Mouse (Mus musculus): ENCODE measurements around the gene Tmbim4. TPM values are rescaled to one million over a fixed set of nuclear protein-coding genes. Genes with fewer than 3 reads are reported as not detected.

Gene Tmbim4
- polyA plus RNA-seq, 1 experiment from 2014 or later, result 81.2 TPM

- no peaks in the 10 kb centered on the region for H3K9me3 ChIP-seq (replicated peaks; ENCODE audit: control insufficient read depth, low read length)
- H3K9ac ChIP-seq (ENCODE audit: low read depth, low read length), result no peak overlapping the region
- ATAC-seq (ENCODE audit: low read depth), result no peak
- H3K4me1 ChIP-seq (ENCODE audit: control insufficient read depth, low read depth, low read length), result no peaks in the 10 kb centered on the region
- peaks cover 2% of the 10 kb centered on the region for H3K36me3 ChIP-seq (ENCODE audit: control insufficient read depth, insufficient read depth)
- H3K27ac ChIP-seq (ENCODE audit: low read length), result no peak overlapping the region
- no peak overlapping the region for H3K4me2 ChIP-seq (ENCODE audit: low read depth, low read length)
- 68% methylated on average over 7 of the region's 7 CpGs for WGBS (ENCODE audit: insufficient replicate concordance)
- no peak overlapping the region for H3K4me3 ChIP-seq (ENCODE audit: low read depth, low read length)
- no peaks in the 10 kb centered on the region for H3K27me3 ChIP-seq (ENCODE audit: control insufficient read depth, insufficient read depth, low read depth, low read length)
Observed at GRCm38 (mm10) chr10:120220776-120221175, 19.4 kb downstream of the Tmbim4 start.

GRCm38 (mm10) chr10:120226871-120227661, 25.7 kb downstream of the Tmbim4 start, which contains the start of gene Llph:
Gene Llph (plus strand): TSS chr10:120227070.
- H3K9ac ChIP-seq (ENCODE audit: low read depth, low read length), result peak within 1 kb of the TSS; percentile 88
- under 1% methylated on average over 57 of the region's 57 CpGs for WGBS (ENCODE audit: insufficient replicate concordance)

GRCm38 (mm10) chr10:120231718-120232117, 30.3 kb downstream of the Tmbim4 start:
- 19% methylated on average over 5 of the region's 5 CpGs for WGBS (ENCODE audit: insufficient replicate concordance)
- H3K4me3 ChIP-seq (ENCODE audit: low read depth, low read length), result no peak overlapping the region
- H3K27me3 ChIP-seq (ENCODE audit: control insufficient read depth, insufficient read depth, low read depth, low read length), result no peaks in the 10 kb centered on the region
- H3K9me3 ChIP-seq (replicated peaks; ENCODE audit: control insufficient read depth, low read length), result no peaks in the 10 kb centered on the region
- H3K4me2 ChIP-seq (ENCODE audit: low read depth, low read length), result no peak overlapping the region
- ATAC-seq (ENCODE audit: low read depth), result no peak
- H3K27ac ChIP-seq (ENCODE audit: low read length), result no peak overlapping the region
- peaks cover 6% of the 10 kb centered on the region for H3K4me1 ChIP-seq (ENCODE audit: control insufficient read depth, low read depth, low read length)
- peaks cover 11% of the 10 kb centered on the region for H3K36me3 ChIP-seq (ENCODE audit: control insufficient read depth, insufficient read depth)
- H3K9ac ChIP-seq (ENCODE audit: low read depth, low read length), result no peak overlapping the region

More at GRCm38 (mm10) chr10:120226871-120227661, 25.7 kb downstream of the Tmbim4 start, which contains the start of gene Llph:
- Histone ChIP-seq H3K9me3 (replicated peaks; ENCODE audit: control insufficient read depth, low read length) (no peaks in the 10 kb centered on the region), H3K4me2 (ENCODE audit: low read depth, low read length) (peak within 1 kb of the TSS; percentile 72), H3K36me3 (ENCODE audit: control insufficient read depth, insufficient read depth) (peaks cover 11% of the 10 kb centered on the region), H3K4me1 (ENCODE audit: control insufficient read depth, low read depth, low read length) (peaks cover 9% of the 10 kb centered on the region), H3K27me3 (ENCODE audit: control insufficient read depth, insufficient read depth, low read depth, low read length) (no peaks in the 10 kb centered on the region), H3K27ac (ENCODE audit: low read length) (peak within 1 kb of the TSS; percentile 77), H3K4me3 (ENCODE audit: low read depth, low read length) (peak within 1 kb of the TSS; percentile 99)
- peak; percentile 93 for ATAC-seq (ENCODE audit: low read depth)

GRCm38 (mm10) chr10:120233655-120234367, 32.4 kb downstream of the Tmbim4 start:
- Histone ChIP-seq H3K9ac (ENCODE audit: low read depth, low read length) (peak overlapping the region; percentile 44; the same call in 1 of the 2 replicates), H3K27me3 (ENCODE audit: control insufficient read depth, insufficient read depth, low read depth, low read length) (no peaks in the 10 kb centered on the region), H3K4me2 (ENCODE audit: low read depth, low read length) (peak overlapping the region; percentile 48), H3K4me3 (ENCODE audit: low read depth, low read length) (peak overlapping the region; percentile 24; the same call in 1 of the 2 replicates), H3K9me3 (replicated peaks; ENCODE audit: control insufficient read depth, low read length) (no peaks in the 10 kb centered on the region), H3K36me3 (ENCODE audit: control insufficient read depth, insufficient read depth) (peaks cover 9% of the 10 kb centered on the region), H3K4me1 (ENCODE audit: control insufficient read depth, low read depth, low read length) (no peaks in the 10 kb centered on the region; the same call in 1 of the 2 replicates), H3K27ac (ENCODE audit: low read length) (no peak overlapping the region)
- 23% methylated on average over 18 of the region's 18 CpGs for WGBS (ENCODE audit: insufficient replicate concordance)
- ATAC-seq (ENCODE audit: low read depth), result 0 out of 2 replicates have a peak, but pooled peaks have one; percentile 27

GRCm38 (mm10) chr10:120236855-120237254, 35.5 kb downstream of the Tmbim4 start:
- no peak overlapping the region for H3K4me3 ChIP-seq (ENCODE audit: low read depth, low read length)
- H3K4me2 ChIP-seq (ENCODE audit: low read depth, low read length), result no peak overlapping the region
- no peaks in the 10 kb centered on the region for H3K27me3 ChIP-seq (ENCODE audit: control insufficient read depth, insufficient read depth, low read depth, low read length)
- no peaks in the 10 kb centered on the region for H3K9me3 ChIP-seq (replicated peaks; ENCODE audit: control insufficient read depth, low read length)
- no peak overlapping the region for H3K27ac ChIP-seq (ENCODE audit: low read length)
- H3K4me1 ChIP-seq (ENCODE audit: control insufficient read depth, low read depth, low read length), result no peaks in the 10 kb centered on the region; the same call in 1 of the 2 replicates
- WGBS (ENCODE audit: insufficient replicate concordance), result 63% methylated on average over 9 of the region's 9 CpGs
- no peak overlapping the region for H3K9ac ChIP-seq (ENCODE audit: low read depth, low read length)
- H3K36me3 ChIP-seq (ENCODE audit: control insufficient read depth, insufficient read depth), result no peaks in the 10 kb centered on the region
- no peak for ATAC-seq (ENCODE audit: low read depth)

- Histone ChIP-seq H3K27ac (ENCODE audit: low read length) (no peak overlapping the region), H3K9ac (ENCODE audit: low read depth, low read length) (no peak overlapping the region), H3K4me2 (ENCODE audit: low read depth, low read length) (no peak overlapping the region), H3K27me3 (ENCODE audit: control insufficient read depth, insufficient read depth, low read depth, low read length) (no peaks in the 10 kb centered on the region), H3K9me3 (replicated peaks; ENCODE audit: control insufficient read depth, low read length) (no peaks in the 10 kb centered on the region), H3K4me1 (ENCODE audit: control insufficient read depth, low read depth, low read length) (no peaks in the 10 kb centered on the region; the same call in 1 of the 2 replicates), H3K36me3 (ENCODE audit: control insufficient read depth, insufficient read depth) (no peaks in the 10 kb centered on the region), H3K4me3 (ENCODE audit: low read depth, low read length) (no peak overlapping the region)
- no peak for ATAC-seq (ENCODE audit: low read depth)
- WGBS (ENCODE audit: insufficient replicate concordance), result 67% methylated on average over 8 of the region's 8 CpGs
Observed at GRCm38 (mm10) chr10:120238241-120238640, 36.9 kb downstream of the Tmbim4 start.

GRCm38 (mm10) chr10:120239476-120239875, 38.1 kb downstream of the Tmbim4 start:
- H3K27me3 ChIP-seq (ENCODE audit: control insufficient read depth, insufficient read depth, low read depth, low read length), result no peaks in the 10 kb centered on the region
- ATAC-seq (ENCODE audit: low read depth), result no peak
- no peak overlapping the region for H3K4me3 ChIP-seq (ENCODE audit: low read depth, low read length)
- H3K36me3 ChIP-seq (ENCODE audit: control insufficient read depth, insufficient read depth), result no peaks in the 10 kb centered on the region
- no peaks in the 10 kb centered on the region for H3K4me1 ChIP-seq (ENCODE audit: control insufficient read depth, low read depth, low read length)
- no peak overlapping the region for H3K27ac ChIP-seq (ENCODE audit: low read length)
- H3K4me2 ChIP-seq (ENCODE audit: low read depth, low read length), result no peak overlapping the region
- 47% methylated on average over 6 of the region's 6 CpGs for WGBS (ENCODE audit: insufficient replicate concordance)
- H3K9ac ChIP-seq (ENCODE audit: low read depth, low read length), result no peak overlapping the region
- H3K9me3 ChIP-seq (replicated peaks; ENCODE audit: control insufficient read depth, low read length), result no peaks in the 10 kb centered on the region

GRCm38 (mm10) chr10:120242421-120242820, 41.0 kb downstream of the Tmbim4 start:
- no peak overlapping the region for H3K4me2 ChIP-seq (ENCODE audit: low read depth, low read length)
- H3K9ac ChIP-seq (ENCODE audit: low read depth, low read length), result no peak overlapping the region
- H3K4me3 ChIP-seq (ENCODE audit: low read depth, low read length), result no peak overlapping the region
- H3K9me3 ChIP-seq (replicated peaks; ENCODE audit: control insufficient read depth, low read length), result no peaks in the 10 kb centered on the region
- no peak for ATAC-seq (ENCODE audit: low read depth)
- H3K4me1 ChIP-seq (ENCODE audit: control insufficient read depth, low read depth, low read length), result no peaks in the 10 kb centered on the region
- no peak overlapping the region for H3K27ac ChIP-seq (ENCODE audit: low read length)
- WGBS (ENCODE audit: insufficient replicate concordance), result 49% methylated on average over 6 of the region's 6 CpGs
- no peaks in the 10 kb centered on the region for H3K36me3 ChIP-seq (ENCODE audit: control insufficient read depth, insufficient read depth)
- no peaks in the 10 kb centered on the region for H3K27me3 ChIP-seq (ENCODE audit: control insufficient read depth, insufficient read depth, low read depth, low read length)

- 68% methylated on average over 5 of the region's 5 CpGs for WGBS (ENCODE audit: insufficient replicate concordance)
- ATAC-seq (ENCODE audit: low read depth), result no peak
- H3K27me3 ChIP-seq (ENCODE audit: control insufficient read depth, insufficient read depth, low read depth, low read length), result no peaks in the 10 kb centered on the region
- no peaks in the 10 kb centered on the region for H3K9me3 ChIP-seq (replicated peaks; ENCODE audit: control insufficient read depth, low read length)
- H3K4me3 ChIP-seq (ENCODE audit: low read depth, low read length), result no peak overlapping the region
- H3K4me2 ChIP-seq (ENCODE audit: low read depth, low read length), result no peak overlapping the region
- H3K4me1 ChIP-seq (ENCODE audit: control insufficient read depth, low read depth, low read length), result no peaks in the 10 kb centered on the region
- no peak overlapping the region for H3K9ac ChIP-seq (ENCODE audit: low read depth, low read length)
- no peaks in the 10 kb centered on the region for H3K36me3 ChIP-seq (ENCODE audit: control insufficient read depth, insufficient read depth)
- no peak overlapping the region for H3K27ac ChIP-seq (ENCODE audit: low read length)
Observed at GRCm38 (mm10) chr10:120245681-120246080, 44.3 kb downstream of the Tmbim4 start.

Measured in liver, embryonic 16.5 days (tissue).